Mouse (Mus musculus): ENCODE results near the gene Cd300a.

The Cd300a gene

DNA sequence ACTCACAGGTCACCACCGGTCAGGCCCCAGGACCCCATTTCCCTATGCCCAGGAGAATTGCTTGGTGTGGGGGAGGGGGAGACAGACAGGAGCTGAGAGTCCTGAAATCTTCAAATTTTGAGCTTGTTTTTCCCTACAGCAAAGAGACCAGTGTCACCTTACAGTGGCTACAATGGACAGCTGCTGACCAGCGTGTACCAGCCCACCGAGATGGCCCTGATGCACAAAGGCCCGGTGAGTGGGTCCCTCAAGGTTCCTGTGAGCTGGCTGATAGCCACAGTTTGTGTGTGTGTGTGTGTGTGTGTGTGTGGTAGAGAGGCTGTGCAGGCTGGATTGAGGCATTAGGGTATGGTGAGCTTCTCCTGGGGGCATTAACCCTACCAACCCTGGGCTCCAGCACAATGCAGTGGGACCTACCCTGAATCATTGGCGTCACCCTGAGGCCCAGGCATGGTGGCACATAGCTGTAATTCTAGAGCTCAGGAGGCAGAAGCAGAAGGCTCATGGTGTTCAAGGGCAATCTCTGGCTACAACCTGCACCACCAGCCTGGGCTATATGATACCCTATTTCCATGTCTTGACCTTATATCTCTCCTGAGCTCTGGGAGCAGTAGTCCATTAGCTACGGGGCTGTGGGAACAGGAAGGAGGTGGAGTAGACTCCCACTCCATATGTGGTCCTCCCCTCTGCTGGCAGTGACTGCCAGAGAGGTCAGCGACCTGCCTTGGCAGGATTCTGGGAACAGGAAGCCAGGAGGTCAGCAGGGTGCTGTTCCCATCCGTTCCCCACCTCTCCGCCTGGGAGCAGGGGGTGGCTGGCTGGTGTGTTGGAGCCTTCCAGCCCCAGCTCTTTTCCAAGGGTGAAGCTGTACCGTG, 23.1 kb upstream of the Cd300a start:
- no peak for DNase-seq (ENCODE audit: low spot score in 2 of 2)

DNA sequence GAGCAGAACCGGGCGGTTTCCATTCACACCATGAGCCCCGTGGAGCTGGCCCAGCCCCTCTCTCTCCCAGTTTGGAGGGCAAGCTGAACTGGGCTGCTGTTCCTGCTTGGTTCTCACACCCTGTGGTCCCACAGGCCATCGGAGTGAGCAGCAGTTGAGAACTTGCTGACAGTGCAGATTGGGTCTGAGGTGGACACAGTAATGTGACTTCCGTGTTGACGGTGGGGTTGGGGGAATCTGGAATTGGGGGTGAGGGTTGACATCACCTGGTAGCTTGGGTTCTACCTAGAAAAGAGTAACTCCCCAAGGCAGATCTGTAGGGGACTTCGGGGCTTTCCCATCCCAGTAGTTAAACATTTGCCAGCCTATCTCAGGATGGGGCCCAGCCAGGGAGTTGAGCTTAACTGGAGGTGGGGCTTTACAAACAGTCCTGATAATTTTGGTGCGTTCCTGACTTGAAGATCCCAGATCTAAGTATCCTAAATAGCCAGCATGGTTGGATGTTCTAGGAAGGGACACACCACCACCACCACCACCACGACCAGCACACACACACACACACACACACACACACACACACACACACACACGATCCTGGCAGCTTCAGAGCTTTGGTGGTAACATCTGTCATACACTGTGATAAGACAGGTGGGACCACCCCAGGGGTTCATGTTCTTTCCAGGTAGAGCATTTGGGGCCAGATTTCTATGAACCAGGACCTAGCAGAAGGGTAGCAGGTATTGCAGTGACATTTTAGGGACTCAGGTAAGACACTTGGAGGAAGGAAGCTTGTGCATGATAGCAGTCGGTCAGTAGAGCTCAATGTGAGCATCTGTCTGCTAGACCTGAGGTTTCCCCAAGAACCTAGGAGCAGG, 22.2 kb upstream of the Cd300a start:
- DNase-seq (ENCODE audit: low spot score in 2 of 2), result no peak

GRCm38 (mm10) chr11:114868280-114868679, 21.6 kb upstream of the Cd300a start:
- DNase-seq (ENCODE audit: low spot score in 2 of 2), result no peak

GRCm38 (mm10) chr11:114869787-114870186, 20.1 kb upstream of the Cd300a start:
- DNase-seq (ENCODE audit: low spot score in 2 of 2), result no peak

DNA sequence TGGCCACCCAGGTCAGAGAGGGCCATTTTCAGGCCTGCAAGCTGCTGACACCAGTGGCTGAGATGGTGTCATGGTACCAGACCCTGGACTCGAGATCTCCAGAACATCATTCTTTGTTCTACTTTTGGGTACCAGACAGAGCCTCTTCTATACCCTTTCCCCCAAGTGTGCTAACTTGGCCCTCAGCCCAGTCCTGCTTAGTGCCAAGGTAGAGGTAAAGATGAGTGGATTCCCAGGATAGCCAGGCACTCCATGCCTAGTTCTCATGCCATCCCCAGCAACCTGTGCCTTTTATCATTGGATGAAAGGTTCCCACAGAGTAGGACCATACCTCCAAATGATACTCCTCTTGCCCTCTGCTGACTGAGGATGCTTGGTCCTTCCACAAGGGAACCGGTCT, 18.3 kb upstream of the Cd300a start:
- DNase-seq (ENCODE audit: low spot score in 2 of 2), result no peak

- no peak for DNase-seq (ENCODE audit: low spot score in 2 of 2)
Observed at GRCm38 (mm10) chr11:114873022-114873817, 16.6 kb upstream of the Cd300a start.

DNA sequence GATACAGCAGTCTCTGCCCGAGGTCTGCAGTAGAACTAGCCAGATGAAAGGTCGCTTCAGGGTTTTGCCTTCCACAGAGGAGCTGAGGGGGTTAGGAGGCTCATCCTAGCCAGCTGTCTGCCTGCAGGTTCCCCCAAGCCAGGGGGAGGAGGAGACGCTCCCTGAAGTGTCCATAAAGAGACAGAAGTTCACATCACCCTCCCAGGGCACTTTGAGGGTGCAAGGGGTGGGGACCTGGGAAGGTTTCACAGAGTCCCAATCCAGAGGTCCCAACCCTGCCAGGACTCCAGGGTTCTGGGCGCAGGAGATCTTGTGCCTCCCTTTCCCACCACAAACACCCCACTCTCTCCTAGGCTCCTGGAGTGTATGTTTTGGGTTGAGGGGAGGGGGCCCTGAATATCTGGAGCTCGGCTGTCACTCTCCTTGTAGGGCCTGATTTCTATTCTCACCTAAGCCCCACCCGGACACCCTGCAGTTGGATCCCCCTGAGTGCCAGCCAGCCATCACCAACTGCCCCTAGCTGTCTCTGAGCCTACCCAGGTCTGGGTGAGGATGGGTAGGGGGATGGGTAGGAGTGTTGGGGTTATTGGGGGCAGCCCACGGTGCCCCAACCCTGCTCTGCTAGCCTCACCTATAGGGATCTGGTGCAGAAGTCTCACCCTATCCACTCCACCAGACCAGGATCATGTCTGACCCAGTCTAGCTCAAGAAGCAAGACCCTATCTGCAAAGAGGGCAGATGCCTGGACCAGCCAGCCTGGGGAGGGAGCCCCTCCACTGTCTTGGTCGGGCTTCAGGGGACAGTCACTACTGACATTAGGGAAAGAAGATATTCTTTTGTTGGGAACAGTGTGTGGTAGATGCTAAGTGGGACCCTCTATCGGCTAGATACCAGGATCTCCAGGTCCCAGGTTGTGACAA, 15.4 kb upstream of the Cd300a start:
- DNase-seq (ENCODE audit: low spot score in 2 of 2), result no peak

DNA sequence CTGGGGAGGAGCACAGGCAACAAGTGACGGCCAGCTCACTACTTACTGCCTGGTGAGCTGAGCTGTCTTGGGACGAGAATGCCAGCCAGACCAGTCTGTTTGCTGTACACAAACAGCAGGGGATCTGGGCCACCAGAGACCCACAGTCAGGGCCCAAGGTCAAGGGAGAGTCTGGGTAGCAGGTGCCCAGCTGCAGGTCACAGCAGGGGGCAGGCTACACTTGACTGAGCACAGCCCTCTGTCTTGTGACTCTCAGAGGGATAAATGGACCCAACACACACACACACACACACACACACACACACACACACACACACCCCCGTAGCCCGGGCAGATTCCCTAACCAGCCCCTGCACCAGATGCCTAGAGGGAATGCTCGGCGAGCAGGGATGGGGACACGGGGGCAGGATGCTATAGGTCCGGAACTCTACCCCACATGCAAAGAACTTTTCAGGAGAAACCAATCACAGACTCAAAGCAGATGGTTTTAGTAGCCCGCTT, 14.5 kb upstream of the Cd300a start:
- no peak for DNase-seq (ENCODE audit: low spot score in 2 of 2)

DNA sequence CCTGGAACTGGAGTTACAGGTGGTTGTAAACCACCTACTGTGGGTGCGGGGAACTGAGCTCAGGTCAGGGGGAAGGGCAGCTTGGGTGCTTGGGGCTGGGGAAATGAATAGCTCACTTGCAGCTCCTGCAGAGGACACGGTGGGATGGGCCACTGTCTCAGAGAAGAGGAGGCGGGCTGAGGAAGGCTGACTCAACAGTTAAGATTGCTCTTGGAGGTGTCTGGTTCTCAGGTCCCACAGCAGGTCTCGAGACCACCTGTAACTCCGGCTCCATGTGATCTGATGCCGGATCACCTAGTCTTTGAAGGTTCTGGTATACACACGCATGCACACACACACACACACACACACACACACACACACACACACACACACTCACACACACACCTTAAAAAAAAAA, 13.7 kb upstream of the Cd300a start:
- DNase-seq (ENCODE audit: low spot score in 2 of 2), result no peak

GRCm38 (mm10) chr11:114876621-114877020, 13.2 kb upstream of the Cd300a start:
- DNase-seq (ENCODE audit: low spot score in 2 of 2), result no peak

DNA sequence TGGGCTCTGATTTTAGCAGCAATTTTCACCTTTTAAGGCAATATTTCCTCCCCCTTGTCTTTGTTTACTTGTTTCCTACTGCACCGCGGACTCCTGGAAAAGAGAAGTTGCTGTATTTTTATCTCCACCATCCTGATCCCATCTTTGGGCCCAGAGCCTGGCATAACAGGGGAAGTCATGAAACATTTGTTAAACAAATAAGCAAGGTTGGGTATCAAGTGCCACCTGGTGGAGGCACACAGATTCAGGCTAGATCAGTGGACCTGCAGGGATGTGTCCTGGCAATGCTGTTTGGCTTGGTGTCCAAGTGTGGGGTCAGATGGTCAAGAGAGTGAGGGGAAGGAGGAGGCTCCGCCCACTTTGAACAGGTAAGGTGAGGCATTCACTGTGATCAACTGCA, 12.7 kb upstream of the Cd300a start:
- peak in 1 of 2 experiments; percentile 54 for DNase-seq (ENCODE audit: low spot score in 2 of 2)

DNA sequence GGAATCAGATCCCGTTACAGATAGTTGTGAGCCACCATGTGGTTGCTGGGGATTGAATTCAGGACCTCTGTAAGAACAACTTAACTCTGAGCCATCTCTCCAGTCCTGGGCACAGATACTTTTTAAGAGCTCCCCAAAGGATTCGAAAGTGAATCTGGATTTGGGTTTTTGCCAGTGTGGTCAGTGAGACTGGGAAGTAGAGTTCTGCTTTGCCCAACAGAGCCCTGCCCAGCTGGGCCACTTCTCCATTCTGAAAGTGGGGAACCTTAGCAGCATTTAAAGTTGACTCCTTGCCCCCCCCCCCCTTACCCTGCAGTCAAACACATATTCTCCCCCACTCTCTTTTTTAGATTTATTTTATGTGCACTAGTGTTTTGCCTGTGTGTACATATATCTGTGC, 10.2 kb upstream of the Cd300a start:
- DNase-seq (ENCODE audit: low spot score in 2 of 2), result no peak

DNA sequence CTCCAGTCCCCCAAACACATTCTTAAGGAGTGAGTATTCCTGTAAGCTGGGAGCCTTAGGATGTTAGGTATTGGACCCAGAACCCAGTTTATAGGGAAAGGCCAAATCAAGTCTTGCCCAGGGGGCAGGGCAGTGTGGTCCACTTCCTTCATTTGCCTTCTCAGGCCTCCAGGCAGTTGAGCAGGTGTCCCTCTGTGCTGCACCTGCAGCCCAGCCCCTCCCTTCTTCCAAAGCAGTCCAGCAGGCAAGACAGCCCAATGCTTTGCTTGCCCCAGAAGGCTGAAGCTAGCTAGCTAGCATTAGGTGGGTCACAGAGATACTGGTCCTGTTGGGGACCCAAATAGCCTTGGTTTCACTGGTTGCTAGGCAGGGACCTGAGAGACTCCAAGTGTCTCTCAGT, 9.7 kb upstream of the Cd300a start:
- DNase-seq (ENCODE audit: low spot score in 2 of 2), result no peak

- DNase-seq (ENCODE audit: low spot score in 2 of 2), result no peak
Observed at GRCm38 (mm10) chr11:114880589-114880988, 9.3 kb upstream of the Cd300a start.

GRCm38 (mm10) chr11:114883251-114883789, 6.5 kb upstream of the Cd300a start:
- no peak for DNase-seq (ENCODE audit: low spot score in 2 of 2)

DNA sequence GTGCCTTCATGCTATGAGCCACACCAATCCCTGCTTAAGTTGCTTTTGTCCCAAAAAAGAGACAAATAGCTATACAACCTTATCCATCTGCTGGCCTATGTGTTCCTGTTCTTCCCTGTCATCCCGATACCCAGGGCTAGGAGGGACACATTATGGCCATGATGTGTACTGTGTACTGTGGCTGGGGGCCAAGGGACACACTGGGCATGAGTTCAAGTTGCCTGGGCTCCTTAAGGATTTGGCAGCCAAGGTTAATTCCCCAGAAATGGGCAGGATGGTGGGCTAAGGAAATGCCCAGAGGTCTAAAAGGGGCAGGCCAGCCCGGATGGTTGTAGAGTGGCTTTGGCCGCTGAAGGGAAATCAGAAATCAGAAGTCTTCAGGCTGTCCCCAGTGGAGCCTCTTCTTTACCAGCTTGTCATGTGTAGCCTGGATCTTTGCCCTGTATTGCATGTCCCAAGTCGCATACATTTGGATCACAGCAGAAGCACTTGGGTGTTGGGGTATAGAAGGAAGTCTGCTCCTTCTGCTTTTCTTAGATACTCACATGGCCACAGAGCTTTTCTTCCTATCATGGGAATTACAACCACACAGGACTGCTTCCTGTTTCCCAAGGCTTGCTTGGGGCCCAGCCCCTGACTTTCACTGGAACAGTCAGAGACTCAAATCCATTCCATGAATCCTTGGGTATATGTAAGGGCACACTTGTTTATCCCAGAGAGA, 5.3 kb upstream of the Cd300a start:
- no peak for DNase-seq (ENCODE audit: low spot score in 2 of 2)

DNA sequence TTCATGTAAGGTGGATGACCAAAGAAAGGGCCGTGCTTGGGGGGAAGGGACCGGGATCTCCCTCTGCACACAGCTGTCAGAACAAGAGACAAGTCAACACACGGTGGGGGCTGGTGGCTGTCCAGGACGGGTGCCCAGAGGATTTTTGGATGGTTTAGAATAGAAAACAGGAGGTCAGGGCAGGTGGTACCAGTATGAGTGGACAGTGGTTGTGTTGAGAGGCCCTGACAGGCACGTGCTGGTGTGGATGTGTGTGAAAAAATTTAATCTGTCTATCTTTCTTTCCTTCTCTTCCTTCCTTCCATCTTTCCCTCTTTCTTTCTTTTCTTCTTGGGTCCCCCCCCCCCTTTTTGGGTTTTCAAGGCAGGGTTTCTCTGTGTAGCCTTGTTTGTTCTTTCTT, 701 bp downstream of the Cd300a start:
- DNase-seq (ENCODE audit: low spot score in 2 of 2), result no peak

DNA sequence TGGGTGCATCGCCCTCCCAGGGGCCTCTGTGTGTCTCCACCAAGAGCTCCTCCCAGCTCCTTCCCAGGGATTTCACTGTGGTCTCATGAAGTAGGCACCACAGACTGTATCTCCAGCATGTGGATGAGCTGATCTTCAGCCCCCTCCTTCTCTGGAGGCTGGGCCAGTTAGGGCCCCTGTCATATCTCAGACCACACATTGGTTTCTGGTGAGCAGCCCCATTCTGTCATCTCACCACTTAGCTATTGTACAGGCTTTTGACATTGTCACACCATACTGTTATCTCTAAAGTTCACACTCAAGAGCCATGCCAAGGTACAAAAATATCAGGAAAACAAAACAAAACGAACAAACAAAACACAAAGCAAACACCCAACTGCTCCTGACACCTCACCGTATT, 6.2 kb downstream of the Cd300a start:
- DNase-seq (ENCODE audit: low spot score in 2 of 2), result no peak

DNA sequence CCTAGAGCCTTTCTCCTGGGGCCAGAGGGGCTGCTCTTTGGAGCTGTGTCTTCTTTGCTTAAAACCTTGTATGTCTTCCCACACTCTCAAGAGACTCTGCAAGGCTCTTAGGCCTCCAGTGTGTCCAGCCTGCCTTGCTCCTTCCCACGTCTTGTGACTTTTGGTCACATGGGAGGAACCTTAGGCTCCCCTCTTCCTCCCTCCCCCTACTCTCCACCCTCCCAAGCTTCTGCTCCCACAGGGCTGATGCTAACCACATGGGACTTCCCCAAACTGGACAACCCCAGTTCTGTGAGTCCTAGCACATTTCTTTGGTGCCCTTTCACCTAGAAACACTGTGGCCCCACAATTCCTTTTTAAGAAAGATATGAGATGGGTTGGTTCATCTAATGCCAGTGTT, 8.2 kb downstream of the Cd300a start:
- DNase-seq (ENCODE audit: low spot score in 2 of 2), result no peak

GRCm38 (mm10) chr11:114903224-114903623, 13.4 kb downstream of the Cd300a start:
- no peak for DNase-seq (ENCODE audit: low spot score in 2 of 2)

Data from frontal cortex, postnatal 36 days (tissue).